Mouse (Mus musculus) lung, embryonic 16.5 days (tissue): Measurements from ENCODE around the gene Lmntd1. TPM values are rescaled to one million over a fixed set of nuclear protein-coding genes. Genes with fewer than 3 reads are reported as not detected.

Experiments
- ATAC-seq: fragments of 200-750 bp; cut with Nextera tagmentation; 2 replicates; pipeline ENCODE4 v1.8.0; 2017; ENCODE audit warnings: low read depth, mild to moderate bottlenecking, moderate library complexity
- H3K27ac ChIP-seq: fragments of 300-500 bp; sonication (generic); 2 replicates; pipeline ENCODE4 v1.5.1; 2014; ENCODE audit warnings: mild to moderate bottlenecking, control low read depth, low read length
- H3K27me3 ChIP-seq: fragments of 300-500 bp; sonication (generic); 2 replicates; pipeline ENCODE4 v1.6.1; 2014; ENCODE audit warnings: low read depth, low read length, mixed read lengths; ENCODE audit not compliant: control insufficient read depth, insufficient read depth
- H3K36me3 ChIP-seq: fragments of 300-500 bp; sonication (generic); 2 replicates; pipeline ENCODE4 v1.6.1; 2014; ENCODE audit warnings: low read length; ENCODE audit not compliant: control insufficient read depth, insufficient read depth
- H3K4me1 ChIP-seq: fragments of 300-500 bp; sonication (generic); replicated peaks from 2 replicates; pipeline ENCODE4 v1.6.1; 2014; ENCODE audit warnings: low read length, mixed read lengths; ENCODE audit not compliant: control insufficient read depth, insufficient read depth
- H3K4me2 ChIP-seq: fragments of 300-500 bp; sonication (generic); 2 replicates; pipeline ENCODE4 v1.6.1; 2014; ENCODE audit warnings: low read depth, low read length, control low read depth
- H3K4me3 ChIP-seq: fragments of 300-500 bp; sonication (generic); 2 replicates; pipeline ENCODE4 v1.5.1; 2014; ENCODE audit warnings: mild to moderate bottlenecking, low read length, control low read depth
- H3K9ac ChIP-seq: fragments of 300-500 bp; sonication (generic); 2 replicates; pipeline ENCODE4 v1.6.1; 2014; ENCODE audit warnings: low read length, control low read depth
- H3K9me3 ChIP-seq: fragments of 300-500 bp; sonication (generic); 2 replicates; pipeline ENCODE4 v1.6.1; 2016; ENCODE audit warnings: low read length; ENCODE audit not compliant: control insufficient read depth
- WGBS: fragments of 180-500 bp; shearing (Covaris S2); extraction: QIAGEN DNeasy Blood & Tissue Kit; methylation state at CpG from one replicate; pipeline ENCODE4 v1.1.7; 2014; 5-methylcytosine and 5-hydroxymethylcytosine counted together
- polyA plus RNA-seq: library from polyadenylated mRNA; unstranded; fragments of >200 nt; fragmentation: Nextera tagmentation; extraction: Ambion mirVana; gene quantifications from 2 replicates; pipeline ENCODE4 v1.2.1, GENCODE M21; 2015

The Lmntd1 gene
- polyA plus RNA-seq, 1 experiment from 2014 or later: 1.3 TPM

GRCm38 (mm10) chr6:145485986-145486605, 128.0 kb downstream of the Lmntd1 start:
- whole genome bisulfite sequencing: 36% methylated on average over 12 of the region's 12 CpGs
- H3K36me3 ChIP-seq: no peaks in the 10 kb centered on the region

GRCm38 (mm10) chr6:145483318-145483674, 130.8 kb downstream of the Lmntd1 start:
- Histone ChIP-seq H3K9me3 (no peaks in the 10 kb centered on the region), H3K27ac (peak overlapping the region; percentile 85), H3K4me1 (peaks cover 27% of the 10 kb centered on the region), H3K36me3 (no peaks in the 10 kb centered on the region), H3K4me3 (no peak overlapping the region), H3K9ac (no peak overlapping the region), H3K27me3 (no peaks in the 10 kb centered on the region), H3K4me2 (no peak overlapping the region)
- 45% methylated on average over 5 of the region's 5 CpGs for WGBS
- ATAC-seq: 0 out of 2 replicates have a peak, but pooled peaks have one; percentile 3

More at GRCm38 (mm10) chr6:145485986-145486605, 128.0 kb downstream of the Lmntd1 start:
- H3K27ac ChIP-seq: peak overlapping the region; percentile 59
- peaks cover 27% of the 10 kb centered on the region for H3K4me1 ChIP-seq
- no peak overlapping the region for H3K9ac ChIP-seq
- H3K4me2 ChIP-seq: no peak overlapping the region
- H3K9me3 ChIP-seq: no peaks in the 10 kb centered on the region
- no peak for ATAC-seq
- no peak overlapping the region for H3K4me3 ChIP-seq
- no peaks in the 10 kb centered on the region for H3K27me3 ChIP-seq

GRCm38 (mm10) chr6:145482656-145483317, 131.3 kb downstream of the Lmntd1 start:
- Histone ChIP-seq H3K27me3 (no peaks in the 10 kb centered on the region), H3K9ac (no peak overlapping the region), H3K27ac (peak overlapping the region; percentile 85), H3K36me3 (no peaks in the 10 kb centered on the region), H3K4me1 (peaks cover 27% of the 10 kb centered on the region), H3K9me3 (no peaks in the 10 kb centered on the region), H3K4me3 (no peak overlapping the region), H3K4me2 (no peak overlapping the region)
- WGBS: 68% methylated on average over 17 of the region's 17 CpGs
- ATAC-seq: peak; percentile 32

GRCm38 (mm10) chr6:145481938-145482337, 132.2 kb downstream of the Lmntd1 start:
- Histone ChIP-seq H3K36me3 (no peaks in the 10 kb centered on the region), H3K27me3 (no peaks in the 10 kb centered on the region), H3K9ac (no peak overlapping the region), H3K4me1 (peaks cover 27% of the 10 kb centered on the region), H3K4me3 (no peak overlapping the region), H3K9me3 (no peaks in the 10 kb centered on the region), H3K27ac (peak overlapping the region; percentile 85), H3K4me2 (no peak overlapping the region)
- peak; percentile 90 for ATAC-seq
- 37% methylated on average over 15 of the region's 15 CpGs for WGBS

GRCm38 (mm10) chr6:145478821-145479271, 135.3 kb downstream of the Lmntd1 start:
- Histone ChIP-seq H3K9ac (no peak overlapping the region), H3K4me3 (no peak overlapping the region), H3K36me3 (no peaks in the 10 kb centered on the region), H3K4me2 (no peak overlapping the region), H3K9me3 (no peaks in the 10 kb centered on the region), H3K27me3 (no peaks in the 10 kb centered on the region), H3K4me1 (peaks cover 15% of the 10 kb centered on the region), H3K27ac (no peak overlapping the region)
- no peak for ATAC-seq
- 64% methylated on average over 4 of the region's 4 CpGs for WGBS

DNA sequence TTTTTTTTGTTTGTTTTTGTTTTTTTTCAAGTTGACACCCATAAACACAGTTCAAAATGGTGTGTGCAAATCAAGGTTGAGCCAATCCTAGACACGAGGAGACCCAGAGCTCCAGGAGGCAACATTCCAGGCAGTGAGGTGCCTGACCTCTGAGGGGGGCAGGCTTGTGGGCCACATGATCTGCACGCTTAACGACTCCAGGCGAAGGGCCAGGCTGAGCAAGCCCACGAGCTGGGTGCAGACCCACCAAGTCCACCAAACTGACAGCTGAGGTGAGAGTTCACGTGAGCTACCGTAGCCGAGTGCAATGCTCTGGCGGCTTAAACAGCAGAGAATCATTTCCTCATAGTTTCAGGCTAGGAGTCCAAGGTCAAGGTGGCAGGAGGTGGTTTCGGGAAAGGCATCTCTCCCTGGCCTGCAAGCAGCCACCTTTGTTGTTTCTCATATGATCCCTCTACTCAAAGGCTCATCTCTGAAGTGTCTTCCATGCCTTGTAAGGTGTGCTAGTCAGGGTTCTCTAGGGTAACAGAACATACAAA, 136.7 kb downstream of the Lmntd1 start:
- Histone ChIP-seq H3K27me3 (no peaks in the 10 kb centered on the region), H3K4me3 (no peak overlapping the region), H3K4me2 (no peak overlapping the region), H3K36me3 (no peaks in the 10 kb centered on the region), H3K9me3 (no peaks in the 10 kb centered on the region), H3K4me1 (peaks cover 6% of the 10 kb centered on the region), H3K9ac (no peak overlapping the region), H3K27ac (no peak overlapping the region)
- no peak for ATAC-seq
- 63% methylated on average over 10 of the region's 10 CpGs for WGBS

GRCm38 (mm10) chr6:145471638-145472247, 142.4 kb downstream of the Lmntd1 start:
- Histone ChIP-seq H3K4me1 (peaks cover 4% of the 10 kb centered on the region; the same call in 1 of the 2 replicates), H3K36me3 (no peaks in the 10 kb centered on the region), H3K27me3 (no peaks in the 10 kb centered on the region), H3K9ac (no peak overlapping the region), H3K9me3 (no peaks in the 10 kb centered on the region), H3K27ac (0 out of 2 replicates have a peak overlapping the region, but pooled peaks have one; percentile 12), H3K4me3 (no peak overlapping the region), H3K4me2 (no peak overlapping the region)
- 52% methylated on average over 11 of the region's 11 CpGs for whole genome bisulfite sequencing
- ATAC-seq: peak; percentile 79

GRCm38 (mm10) chr6:145469260-145469943, 144.7 kb downstream of the Lmntd1 start:
- Histone ChIP-seq H3K9me3 (no peaks in the 10 kb centered on the region), H3K36me3 (no peaks in the 10 kb centered on the region), H3K4me3 (no peak overlapping the region), H3K9ac (no peak overlapping the region), H3K4me2 (no peak overlapping the region), H3K4me1 (peaks cover 4% of the 10 kb centered on the region; the same call in 1 of the 2 replicates), H3K27ac (no peak overlapping the region), H3K27me3 (no peaks in the 10 kb centered on the region)
- no peak for ATAC-seq
- WGBS: 65% methylated on average over 8 of the region's 8 CpGs
